Mouse (Mus musculus) embryonic facial prominence, embryonic 12.5 days (tissue): ENCODE measurements around the gene Smad3. TPM values are rescaled to one million over a fixed set of nuclear protein-coding genes. Genes with fewer than 3 reads are reported as not detected.
A peak's percentile ranks its signal among the peaks of the same experiment; 100 is the strongest.

Experiments used
- ATAC-seq: fragments of 200-750 bp; cut with Nextera tagmentation; 2 replicates; pipeline ENCODE4 v1.8.0; 2017; ENCODE audit not compliant: insufficient number of reproducible peaks, insufficient read depth, low FRiP score, low TSS enrichment
- H3K27ac ChIP-seq: fragments of 300-500 bp; sonication (generic); 2 replicates; pipeline ENCODE4 v1.5.1; 2016; ENCODE audit warnings: mild to moderate bottlenecking
- H3K27me3 ChIP-seq: fragments of 300-500 bp; sonication (generic); 2 replicates; pipeline ENCODE4 v1.6.1; 2016; ENCODE audit warnings: mild to moderate bottlenecking, moderate library complexity
- H3K36me3 ChIP-seq: fragments of 300-500 bp; sonication (generic); 2 replicates; pipeline ENCODE4 v1.6.1; 2016; ENCODE audit warnings: mild to moderate bottlenecking
- H3K4me1 ChIP-seq: fragments of 300-500 bp; sonication (generic); 2 replicates; pipeline ENCODE4 v1.6.1; 2016
- H3K4me2 ChIP-seq: fragments of 300-500 bp; sonication (generic); replicated peaks from 2 replicates; pipeline ENCODE4 v1.6.1; 2016; ENCODE audit warnings: mild to moderate bottlenecking, moderate library complexity
- H3K4me3 ChIP-seq: fragments of 300-500 bp; sonication (generic); 2 replicates; pipeline ENCODE4 v1.5.1; 2016; ENCODE audit warnings: mild to moderate bottlenecking
- H3K9ac ChIP-seq: fragments of 300-500 bp; sonication (generic); 2 replicates; pipeline ENCODE4 v1.6.1; 2016; ENCODE audit warnings: mild to moderate bottlenecking, moderate library complexity
- H3K9me3 ChIP-seq: fragments of 300-500 bp; sonication (generic); 2 replicates; pipeline ENCODE4 v1.6.1; 2016; ENCODE audit warnings: mild to moderate bottlenecking, moderate library complexity
- WGBS: fragments of 180-500 bp; shearing (Covaris S2); methylation state at CpG from one replicate; pipeline ENCODE4 v1.1.7; 2016; 5-methylcytosine and 5-hydroxymethylcytosine counted together
- polyA plus RNA-seq: library from polyadenylated mRNA; unstranded; fragments of >200 nt; fragmentation: Nextera tagmentation; extraction: Ambion mirVana; gene quantifications from 2 replicates; pipeline ENCODE4 v1.2.1, GENCODE M21; 2016

The Smad3 gene
- polyA plus RNA-seq, 1 experiment from 2014 or later = 38.6 TPM

GRCm38 (mm10) chr9:63701258-63701956 is 56.4 kb downstream of the Smad3 start:
- peak overlapping the region; percentile 69; the same call in 1 of the 2 replicates for H3K27ac ChIP-seq
- H3K4me1 ChIP-seq = peaks cover 77% of the 10 kb centered on the region
- H3K4me3 ChIP-seq = no peak overlapping the region
- no peaks in the 10 kb centered on the region for H3K9me3 ChIP-seq
- WGBS = 48% methylated on average over 10 of the region's 10 CpGs
- no peak overlapping the region for H3K9ac ChIP-seq
- H3K36me3 ChIP-seq = no peaks in the 10 kb centered on the region
- no peak for ATAC-seq
- H3K27me3 ChIP-seq = no peaks in the 10 kb centered on the region
- no peak overlapping the region for H3K4me2 ChIP-seq

- Histone ChIP-seq H3K27ac (no peak overlapping the region), H3K9me3 (no peaks in the 10 kb centered on the region), H3K4me1 (peaks cover 62% of the 10 kb centered on the region), H3K4me3 (no peak overlapping the region), H3K27me3 (no peaks in the 10 kb centered on the region), H3K36me3 (no peaks in the 10 kb centered on the region), H3K9ac (no peak overlapping the region), H3K4me2 (no peak overlapping the region)
- WGBS = 78% methylated on average over 4 of the region's 4 CpGs
- no peak for ATAC-seq
Observed at GRCm38 (mm10) chr9:63699145-63699544, 58.6 kb downstream of the Smad3 start.

DNA sequence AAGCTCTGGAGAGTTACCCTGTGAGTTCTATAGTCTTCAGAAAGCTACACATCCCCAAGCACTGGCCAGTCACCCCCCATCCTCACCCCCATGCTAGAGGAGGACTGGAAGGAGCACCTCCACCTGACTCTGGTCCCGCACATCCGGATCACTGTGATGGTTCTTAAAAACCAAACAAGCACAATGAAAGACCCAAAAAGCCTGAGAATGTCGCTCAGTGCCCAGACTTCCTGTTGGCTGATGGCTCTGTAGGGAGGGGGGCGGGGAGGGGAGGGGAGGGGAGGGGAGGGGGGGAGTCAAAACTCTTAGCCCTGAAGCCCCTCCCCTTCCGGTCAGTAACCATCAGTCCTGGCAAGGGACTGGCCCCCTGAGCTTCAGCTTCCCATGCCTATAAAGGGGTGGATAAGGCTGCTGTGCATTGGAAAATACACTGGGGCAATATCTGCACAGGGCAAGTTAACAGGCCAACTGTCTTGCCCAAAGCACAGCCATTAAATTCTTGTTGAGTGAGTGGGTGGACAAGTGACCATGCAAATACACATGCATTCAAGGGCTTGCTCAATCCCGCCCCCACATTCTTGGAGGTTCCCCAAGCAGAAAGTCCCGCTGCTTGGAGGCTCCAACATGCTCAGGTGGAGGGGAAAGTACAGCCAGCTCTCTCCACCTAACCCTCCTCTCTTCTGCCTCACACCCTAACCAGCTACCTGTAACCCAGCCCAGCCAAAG is 59.3 kb downstream of the Smad3 start:
- Histone ChIP-seq H3K27ac (0 out of 2 replicates have a peak overlapping the region, but pooled peaks have one; percentile 13), H3K27me3 (no peaks in the 10 kb centered on the region), H3K4me1 (peaks cover 57% of the 10 kb centered on the region), H3K9ac (no peak overlapping the region), H3K9me3 (no peaks in the 10 kb centered on the region), H3K4me2 (no peak overlapping the region), H3K4me3 (no peak overlapping the region), H3K36me3 (no peaks in the 10 kb centered on the region)
- 62% methylated on average over 6 of the region's 7 CpGs for WGBS
- no peak for ATAC-seq

- Histone ChIP-seq H3K27ac (0 out of 2 replicates have a peak overlapping the region, but pooled peaks have one; percentile 13), H3K9me3 (no peaks in the 10 kb centered on the region), H3K4me3 (no peak overlapping the region), H3K9ac (no peak overlapping the region), H3K4me1 (peaks cover 51% of the 10 kb centered on the region), H3K27me3 (no peaks in the 10 kb centered on the region), H3K4me2 (no peak overlapping the region), H3K36me3 (no peaks in the 10 kb centered on the region)
- no peak for ATAC-seq
- 30% methylated on average over 5 of the region's 5 CpGs for WGBS
Observed at GRCm38 (mm10) chr9:63697606-63698005, 60.2 kb downstream of the Smad3 start.

DNA sequence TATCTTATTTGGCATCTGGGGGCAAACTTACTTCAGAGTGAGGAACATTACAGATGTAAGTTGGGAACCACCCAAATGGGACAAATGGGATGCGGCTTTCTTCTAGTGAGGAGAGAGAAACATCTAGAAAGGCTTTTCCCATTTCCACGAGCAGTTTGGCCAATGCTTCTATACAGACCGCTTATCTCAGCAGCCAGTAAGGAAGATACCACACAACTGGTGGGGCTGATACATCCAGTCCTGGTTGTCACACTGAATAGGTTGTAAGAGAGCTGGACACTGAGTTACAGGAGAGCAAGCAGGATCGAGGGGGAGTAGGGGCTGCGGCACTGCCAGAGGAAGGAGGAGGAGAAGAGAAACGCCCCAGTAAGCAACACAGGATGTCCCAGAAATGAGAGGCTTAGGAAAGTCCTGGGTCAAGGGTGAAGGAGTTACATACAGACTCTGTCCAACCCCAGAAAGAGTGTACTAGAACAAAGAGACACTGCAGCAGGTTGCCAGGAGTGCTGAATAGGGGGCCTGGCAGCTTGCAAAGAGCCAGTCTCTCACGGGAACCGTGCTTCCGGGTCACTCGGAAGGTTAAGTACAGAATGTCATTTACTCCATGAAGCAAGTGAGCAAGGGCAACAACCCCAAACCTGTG is 61.2 kb downstream of the Smad3 start:
- Histone ChIP-seq H3K27ac (0 out of 2 replicates have a peak overlapping the region, but pooled peaks have one; percentile 9), H3K27me3 (no peaks in the 10 kb centered on the region), H3K4me3 (no peak overlapping the region), H3K4me2 (no peak overlapping the region), H3K4me1 (peaks cover 47% of the 10 kb centered on the region), H3K36me3 (no peaks in the 10 kb centered on the region), H3K9me3 (no peaks in the 10 kb centered on the region), H3K9ac (no peak overlapping the region)
- WGBS = 41% methylated on average over 10 of the region's 10 CpGs
- ATAC-seq = no peak

DNA sequence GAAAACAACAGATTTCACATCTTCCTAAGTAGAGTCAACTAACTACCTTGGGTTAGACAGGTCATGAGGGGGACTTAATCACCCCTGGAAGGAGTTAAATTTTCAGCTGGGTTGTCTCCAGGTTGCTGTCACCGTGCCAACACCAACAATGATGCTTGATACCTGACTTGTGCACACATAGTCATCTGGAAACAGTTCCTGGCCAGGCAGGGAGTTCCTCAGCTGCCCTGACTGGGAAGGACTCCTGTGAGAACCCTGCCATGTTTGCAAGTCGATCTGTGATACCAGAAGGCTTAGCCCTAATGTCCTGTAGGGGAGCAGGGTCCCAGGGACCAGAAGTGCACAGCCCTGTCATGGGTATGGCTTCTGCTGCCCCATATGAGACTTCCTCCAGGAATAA is 65.8 kb downstream of the Smad3 start:
- no peak for ATAC-seq

DNA sequence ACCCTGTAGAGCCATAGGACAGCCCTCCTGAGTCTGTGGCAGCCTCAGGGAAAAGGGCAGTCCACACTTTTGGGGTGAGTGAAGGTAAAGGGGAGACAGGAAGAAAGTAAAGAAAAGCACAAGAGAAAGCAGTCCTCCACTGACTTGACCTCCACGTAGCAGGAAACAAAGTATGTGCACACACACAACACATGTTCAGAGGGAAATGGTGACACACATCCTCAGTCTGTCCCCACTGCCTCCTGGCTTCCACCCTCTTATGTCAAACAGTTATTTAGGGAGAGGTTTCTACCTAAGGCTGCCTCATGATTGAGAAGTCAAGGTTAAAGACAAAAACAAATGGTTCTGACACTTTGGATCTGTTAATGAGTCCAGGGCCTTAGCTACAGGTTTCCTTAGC is 67.3 kb downstream of the Smad3 start:
- H3K4me3 ChIP-seq = no peak overlapping the region
- H3K4me2 ChIP-seq = no peak overlapping the region
- peaks cover 8% of the 10 kb centered on the region; the same call in 1 of the 2 replicates for H3K9me3 ChIP-seq
- H3K9ac ChIP-seq = no peak overlapping the region
- H3K4me1 ChIP-seq = peaks cover 9% of the 10 kb centered on the region
- WGBS = 83% methylated on average over 1 of the region's 1 CpGs
- H3K36me3 ChIP-seq = peaks cover 4% of the 10 kb centered on the region; the same call in 1 of the 2 replicates
- ATAC-seq = no peak
- no peak overlapping the region for H3K27ac ChIP-seq
- no peaks in the 10 kb centered on the region for H3K27me3 ChIP-seq

More for the DNA sequence above, 65.8 kb downstream of the Smad3 start:
- no peaks in the 10 kb centered on the region for H3K27me3 ChIP-seq
- no peak overlapping the region for H3K4me2 ChIP-seq
- peaks cover 8% of the 10 kb centered on the region; the same call in 1 of the 2 replicates for H3K9me3 ChIP-seq
- H3K4me1 ChIP-seq = peaks cover 15% of the 10 kb centered on the region
- H3K9ac ChIP-seq = no peak overlapping the region
- 49% methylated on average over 2 of the region's 2 CpGs for WGBS
- no peak overlapping the region for H3K27ac ChIP-seq
- H3K36me3 ChIP-seq = peaks cover 4% of the 10 kb centered on the region; the same call in 1 of the 2 replicates
- no peak overlapping the region for H3K4me3 ChIP-seq

GRCm38 (mm10) chr9:63687413-63688015 is 70.3 kb downstream of the Smad3 start:
- peak; percentile 28; the same call in 1 of the 2 replicates for ATAC-seq
- H3K36me3 ChIP-seq = peaks cover 4% of the 10 kb centered on the region; the same call in 1 of the 2 replicates
- no peak overlapping the region for H3K4me3 ChIP-seq
- H3K9me3 ChIP-seq = peaks cover 8% of the 10 kb centered on the region; the same call in 1 of the 2 replicates
- WGBS = 81% methylated on average over 7 of the region's 7 CpGs
- H3K27me3 ChIP-seq = no peaks in the 10 kb centered on the region
- H3K9ac ChIP-seq = no peak overlapping the region
- no peak overlapping the region for H3K27ac ChIP-seq
- peaks cover 6% of the 10 kb centered on the region for H3K4me1 ChIP-seq
- no peak overlapping the region for H3K4me2 ChIP-seq

- no peak for ATAC-seq
- H3K36me3 ChIP-seq = peaks cover 2% of the 10 kb centered on the region; the same call in 1 of the 2 replicates
- H3K27ac ChIP-seq = no peak overlapping the region
- H3K4me2 ChIP-seq = no peak overlapping the region
- H3K9me3 ChIP-seq = peaks cover 5% of the 10 kb centered on the region; the same call in 1 of the 2 replicates
- peaks cover 4% of the 10 kb centered on the region; the same call in 1 of the 2 replicates for H3K4me1 ChIP-seq
- no peaks in the 10 kb centered on the region for H3K27me3 ChIP-seq
- no peak overlapping the region for H3K9ac ChIP-seq
- WGBS = 64% methylated on average over 5 of the region's 5 CpGs
- H3K4me3 ChIP-seq = no peak overlapping the region
Observed at GRCm38 (mm10) chr9:63685352-63685751, 72.4 kb downstream of the Smad3 start.

- WGBS = 91% methylated on average over 6 of the region's 6 CpGs
- no peaks in the 10 kb centered on the region for H3K36me3 ChIP-seq
- H3K4me2 ChIP-seq = no peak overlapping the region
- H3K27me3 ChIP-seq = no peaks in the 10 kb centered on the region
- no peaks in the 10 kb centered on the region for H3K9me3 ChIP-seq
- no peak overlapping the region for H3K4me3 ChIP-seq
- H3K27ac ChIP-seq = no peak overlapping the region
- no peak overlapping the region for H3K9ac ChIP-seq
- H3K4me1 ChIP-seq = peaks cover 4% of the 10 kb centered on the region; the same call in 1 of the 2 replicates
- no peak for ATAC-seq
Observed at GRCm38 (mm10) chr9:63684277-63684676, 73.5 kb downstream of the Smad3 start.

DNA sequence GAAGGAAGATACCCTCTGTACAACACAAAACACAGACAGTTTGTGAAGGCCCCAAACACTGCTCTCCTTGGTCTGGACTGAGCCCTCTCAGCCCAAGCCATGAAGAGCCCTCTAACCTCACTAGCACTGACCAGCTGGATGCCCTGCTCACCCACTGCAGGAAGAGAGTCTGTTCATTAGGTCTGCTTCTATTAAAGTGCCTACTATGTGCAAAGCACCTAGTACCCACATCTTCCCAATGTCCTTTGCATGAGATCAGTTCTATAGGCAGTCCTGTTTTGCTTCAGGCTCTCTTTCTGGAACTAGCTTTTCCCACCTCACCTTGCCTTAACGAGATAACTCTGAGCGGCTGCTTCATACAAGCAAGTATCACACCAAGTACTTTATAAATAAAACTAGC is 74.9 kb downstream of the Smad3 start:
- Histone ChIP-seq H3K27me3 (no peaks in the 10 kb centered on the region), H3K4me3 (no peak overlapping the region), H3K36me3 (no peaks in the 10 kb centered on the region), H3K4me2 (no peak overlapping the region), H3K9ac (no peak overlapping the region), H3K9me3 (no peaks in the 10 kb centered on the region), H3K4me1 (peaks cover 9% of the 10 kb centered on the region), H3K27ac (no peak overlapping the region)
- WGBS = 88% methylated on average over 2 of the region's 2 CpGs
- no peak for ATAC-seq
